Mouse (Mus musculus) CH12.LX (cell line): ENCODE results near the gene Lhx4. TPM values are rescaled to one million over a fixed set of nuclear protein-coding genes. Genes with fewer than 3 reads are reported as not detected.

ENCODE experiments used
- DNase-seq: peaks from one replicate; pipeline ENCODE4 v3.0.0-alpha.2; 2013; ENCODE audit errors: extremely low read depth
- H3K27ac ChIP-seq: 2 replicates; pipeline ENCODE4 v1.5.1; 2012; ENCODE audit warnings: low read depth, mild to moderate bottlenecking, control low read depth, moderate library complexity; ENCODE audit not compliant: insufficient read depth
- H3K27me3 ChIP-seq: replicated peaks from 2 replicates; pipeline ENCODE3; 2012; ENCODE audit warnings: inconsistent platforms
- H3K36me3 ChIP-seq, 2 experiments: replicated peaks in 1 of 2; 2 replicates each; pipeline versions ENCODE3 to v1.6.1; 2012; ENCODE audit warnings: inconsistent platforms in 1 of 2, low read length in 1 of 2, mild to moderate bottlenecking in 1 of 2, mixed read lengths in 1 of 2, moderate library complexity in 1 of 2; ENCODE audit not compliant: control insufficient read depth in 1 of 2, insufficient read depth in 1 of 2
- H3K4me1 ChIP-seq, 2 experiments: 2 replicates each; pipeline ENCODE4 v1.6.1; 2012; ENCODE audit warnings: inconsistent platforms in 1 of 2, moderate library complexity in 1 of 2; ENCODE audit not compliant: insufficient read depth in 2 of 2, control insufficient read depth in 1 of 2
- H3K4me2 ChIP-seq: 2 replicates; pipeline ENCODE4 v1.6.1; 2012; ENCODE audit warnings: low read depth, mild to moderate bottlenecking, control low read depth; ENCODE audit not compliant: poor library complexity, insufficient read depth, severe bottlenecking
- H3K4me3 ChIP-seq, 3 experiments: fragments of 150-350 bp in 1 of 3; sonication (generic) in 1 of 3; replicated peaks in 1 of 3; 2 replicates each; pipeline versions ENCODE3 to v1.5.1; 2011 to 2012; ENCODE audit warnings: low read depth in 2 of 3, low read length in 2 of 3, mild to moderate bottlenecking in 2 of 3, moderate library complexity in 2 of 3, control low read depth in 1 of 3, improper control_type of control experiment in 1 of 3, inconsistent platforms in 1 of 3, mixed read lengths in 1 of 3; ENCODE audit not compliant: poor library complexity in 1 of 3
- H3K79me2 ChIP-seq: replicated peaks from 2 replicates; pipeline ENCODE4 v1.6.1; 2012; ENCODE audit warnings: mild to moderate bottlenecking, moderate library complexity; ENCODE audit not compliant: control insufficient read depth, poor library complexity, insufficient read depth, severe bottlenecking; ENCODE audit errors: extremely low read depth
- H3K9ac ChIP-seq: 2 replicates; pipeline ENCODE4 v1.6.1; 2012; ENCODE audit warnings: low read depth, mild to moderate bottlenecking, control low read depth, moderate library complexity; ENCODE audit not compliant: insufficient read depth
- H3K9me3 ChIP-seq: replicated peaks from 2 replicates; pipeline ENCODE3; 2012; ENCODE audit warnings: low read length, inconsistent platforms, mixed read lengths
- BHLHE40 ChIP-seq: IDR thresholded peaks from 2 replicates; pipeline ENCODE4 v1.6.1; 2011; ENCODE audit warnings: mild to moderate bottlenecking, low read depth, low read length, improper control_type of control experiment
- CTCF ChIP-seq, 2 experiments: IDR thresholded peaks in 1 of 2; conservative IDR thresholded peaks in 1 of 2; 2 replicates each; pipeline ENCODE4 v1.5.1; 2011 to 2012; ENCODE audit warnings: low read depth in 2 of 2, low read length in 2 of 2, improper control_type of control experiment in 1 of 2, inconsistent platforms in 1 of 2, mild to moderate bottlenecking in 1 of 2, moderate library complexity in 1 of 2
- ELF1 ChIP-seq: IDR thresholded peaks from 2 replicates; pipeline ENCODE4 v1.6.1; 2014; ENCODE audit warnings: low read depth, mild to moderate bottlenecking, inconsistent platforms, low read length, improper control_type of control experiment
- EP300 ChIP-seq: IDR thresholded peaks from 2 replicates; pipeline ENCODE4 v1.6.1; 2011; ENCODE audit warnings: low read length, improper control_type of control experiment
- ETS1 ChIP-seq: conservative IDR thresholded peaks from 2 replicates; pipeline ENCODE4 v1.6.1; 2012; ENCODE audit warnings: low read depth, mild to moderate bottlenecking, inconsistent platforms, low read length, improper control_type of control experiment, moderate library complexity
- GABPA ChIP-seq: IDR thresholded peaks from 2 replicates; pipeline ENCODE4 v1.6.1; 2012; ENCODE audit warnings: low read depth, low read length, improper control_type of control experiment, inconsistent platforms; ENCODE audit not compliant: insufficient replicate concordance
- HCFC1 ChIP-seq: IDR thresholded peaks from 2 replicates; pipeline ENCODE4 v1.6.1; 2012; ENCODE audit warnings: low read depth, mild to moderate bottlenecking, inconsistent platforms, low read length, improper control_type of control experiment
- IRF4 ChIP-seq: IDR thresholded peaks from 2 replicates; pipeline ENCODE4 v1.6.1; 2014; ENCODE audit warnings: low read depth, mild to moderate bottlenecking, inconsistent platforms, low read length, improper control_type of control experiment
- JUN ChIP-seq: IDR thresholded peaks from 2 replicates; pipeline ENCODE4 v1.6.1; 2011; ENCODE audit warnings: low read depth, mild to moderate bottlenecking, low read length, improper control_type of control experiment, moderate library complexity; ENCODE audit not compliant: insufficient read depth
- JUND ChIP-seq: conservative IDR thresholded peaks from 2 replicates; pipeline ENCODE4 v1.6.1; 2011; ENCODE audit warnings: low read depth, low read length, improper control_type of control experiment
- KAT2A ChIP-seq: IDR thresholded peaks from 2 replicates; pipeline ENCODE4 v1.6.1; 2012; ENCODE audit warnings: low read length, improper control_type of control experiment, inconsistent platforms; ENCODE audit not compliant: insufficient replicate concordance
- MXI1 ChIP-seq: IDR thresholded peaks from 2 replicates; pipeline ENCODE4 v1.6.1; 2011; ENCODE audit warnings: mild to moderate bottlenecking, low read depth, low read length, improper control_type of control experiment
- MYC ChIP-seq: IDR thresholded peaks from 2 replicates; pipeline ENCODE4 v1.6.1; 2011; ENCODE audit warnings: low read depth, mild to moderate bottlenecking, improper control_type of control experiment, low read length
- PAX5 ChIP-seq: IDR thresholded peaks from 2 replicates; pipeline ENCODE4 v1.6.1; 2012; ENCODE audit warnings: low read length, inconsistent platforms, mixed read lengths
- POLR2A ChIP-seq: IDR thresholded peaks from 2 replicates; pipeline ENCODE4 v1.6.1; 2011; ENCODE audit warnings: low read depth, mild to moderate bottlenecking, improper control_type of control experiment, low read length
- POLR2AphosphoS2 ChIP-seq: IDR thresholded peaks from 2 replicates; pipeline ENCODE4 v1.6.1; 2011; ENCODE audit warnings: low read depth, low read length, improper control_type of control experiment
- RCOR1 ChIP-seq: conservative IDR thresholded peaks from 2 replicates; pipeline ENCODE4 v1.6.1; 2012; ENCODE audit warnings: low read depth, mild to moderate bottlenecking, inconsistent platforms, low read length, improper control_type of control experiment
- SIN3A ChIP-seq: IDR thresholded peaks from 2 replicates; pipeline ENCODE4 v1.6.1; 2012; ENCODE audit warnings: low read length, improper control_type of control experiment, inconsistent platforms
- SMC3 ChIP-seq: IDR thresholded peaks from 2 replicates; pipeline ENCODE4 v1.6.1; 2011; ENCODE audit warnings: low read depth, low read length, improper control_type of control experiment
- TBP ChIP-seq: conservative IDR thresholded peaks from 2 replicates; pipeline ENCODE4 v1.6.1; 2011; ENCODE audit warnings: low read depth, low read length, improper control_type of control experiment
- TCF12 ChIP-seq: IDR thresholded peaks from 2 replicates; pipeline ENCODE4 v1.6.1; 2014; ENCODE audit warnings: low read depth, mild to moderate bottlenecking, inconsistent platforms, low read length, improper control_type of control experiment
- UBTF ChIP-seq: IDR thresholded peaks from 2 replicates; pipeline ENCODE4 v1.6.1; 2012; ENCODE audit warnings: low read depth, mild to moderate bottlenecking, inconsistent platforms, low read length, improper control_type of control experiment, moderate library complexity
- USF1 ChIP-seq: IDR thresholded peaks from 2 replicates; pipeline ENCODE4 v1.6.1; 2014; ENCODE audit warnings: low read depth, mild to moderate bottlenecking, inconsistent platforms, low read length, improper control_type of control experiment
- USF2 ChIP-seq: conservative IDR thresholded peaks from 2 replicates; pipeline ENCODE4 v1.6.1; 2011; ENCODE audit warnings: low read depth, low read length, improper control_type of control experiment
- ZC3H11A ChIP-seq: IDR thresholded peaks from 2 replicates; pipeline ENCODE4 v1.6.1; 2012; ENCODE audit warnings: low read depth, mild to moderate bottlenecking, inconsistent platforms, low read length, improper control_type of control experiment
- ZKSCAN1 ChIP-seq: IDR thresholded peaks from 2 replicates; pipeline ENCODE4 v1.6.1; 2012; ENCODE audit warnings: low read depth, inconsistent platforms, low read length, improper control_type of control experiment, borderline replicate concordance
- ZMIZ1 ChIP-seq: IDR thresholded peaks from 2 replicates; pipeline ENCODE4 v1.6.1; 2012; ENCODE audit warnings: low read depth, mild to moderate bottlenecking, inconsistent platforms, low read length, improper control_type of control experiment
- dilution Hi-C: fragments of 300-500 bp; cut with MboI; formaldehyde crosslinking; loops from 2 replicates; pipeline ENCODE4 v1.14.3; 2020; ENCODE audit warnings: low sequenced_read_pairs; ENCODE audit not compliant: extremely low pct_unique_long_range_greater_than_20kb, extremely low pct_ligation_motif_present
- in situ Hi-C: fragments of 300-500 bp; cut with MboI; formaldehyde crosslinking; loops from 3 replicates; pipeline ENCODE4 v1.14.3; 2019; ENCODE audit warnings: low sequenced_read_pairs, low pct_ligation_motif_present, low pct_unique_long_range_greater_than_20kb, mixed read lengths
- polyA plus RNA-seq: library from polyadenylated mRNA; unstranded; fragments of >175 nt; gene quantifications from 2 replicates; pipeline ENCODE4 v1.2.1, GENCODE M21; 2012; ENCODE audit warnings: low read depth; ENCODE audit not compliant: insufficient read length
- total RNA-seq, 2 experiments: library from RNA; depleted of rRNA; stranded (reverse); fragments of 300-350 nt in 1 of 2; fragments of >200 nt in 1 of 2; gene quantifications; 2 replicates each; pipeline ENCODE4 v1.2.3; 2012 to 2014

The Lhx4 gene
- total and polyA plus RNA-seq, 3 experiments, result not detected

DNA sequence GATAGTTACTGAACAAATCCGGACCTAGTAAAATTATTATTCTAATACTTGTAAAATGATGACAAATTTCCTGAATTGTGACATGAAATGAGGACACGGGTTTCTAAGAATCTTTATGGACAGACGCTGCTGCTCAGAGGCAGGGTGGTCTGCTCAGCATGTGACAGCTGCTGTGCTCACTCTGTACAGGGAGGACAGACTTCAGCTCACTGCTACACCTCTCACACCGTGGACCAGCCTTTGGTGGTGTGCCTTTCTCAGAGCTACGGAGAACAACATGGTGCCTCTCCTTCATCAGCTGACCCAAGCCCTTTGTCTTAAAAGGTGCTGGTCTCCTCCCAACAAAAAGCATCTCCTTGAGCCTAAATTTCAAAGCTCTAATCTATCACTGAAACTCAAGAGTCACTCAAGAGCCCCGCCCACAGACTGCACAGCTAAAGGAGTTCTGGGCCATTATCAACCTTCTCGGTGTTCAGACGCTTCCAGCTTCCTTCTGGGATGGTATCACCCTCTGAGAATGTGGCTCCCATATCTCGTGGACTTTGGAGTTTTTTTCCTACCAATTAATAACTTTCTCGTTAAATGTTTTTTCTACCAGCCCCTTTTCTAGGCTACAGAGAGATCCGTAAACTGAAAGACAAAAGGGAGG lies 45.4 kb upstream of the Lhx4 start:
- H3K36me3 ChIP-seq, result peaks cover 3 to 66% of the 10 kb centered on the region in 2 experiments
- dilution Hi-C loops (no loop called here), in situ Hi-C loops (no loop called here)
- H3K9ac ChIP-seq, result no peak overlapping the region
- no peak for DNase-seq
- H3K4me2 ChIP-seq, result no peak overlapping the region
- no peak overlapping the region for H3K4me3 ChIP-seq
- no peaks in the 10 kb centered on the region for H3K27me3 ChIP-seq
- peaks cover 5% of the 10 kb centered on the region for H3K9me3 ChIP-seq
- H3K4me1 ChIP-seq, result no peaks in the 10 kb centered on the region
- no peaks in the 10 kb centered on the region for H3K79me2 ChIP-seq
- no peak overlapping the region for H3K27ac ChIP-seq
- no peak for TF ChIP-seq UBTF
- no peak for TF ChIP-seq ZMIZ1
- TF ChIP-seq HCFC1, result no peak
- TF ChIP-seq KAT2A, result no peak
- TF ChIP-seq ETS1, result no peak
- no peak for TF ChIP-seq MXI1
- TF ChIP-seq SMC3, result no peak
- no peak for TF ChIP-seq CTCF (conservative IDR thresholded peaks at IDR 0.05 in 1 of 2, IDR thresholded peaks at IDR 0.05 in 1 of 2; ENCODE audit: low read depth in 2 of 2, low read length in 2 of 2)
- no peak for TF ChIP-seq TCF12
- no peak for TF ChIP-seq MYC
- no peak for TF ChIP-seq USF1
- TF ChIP-seq ZKSCAN1, result no peak
- TF ChIP-seq TBP, result no peak
- TF ChIP-seq ELF1, result no peak
- TF ChIP-seq EP300, result no peak
- no peak for TF ChIP-seq GABPA
- TF ChIP-seq RCOR1, result no peak
- no peak for TF ChIP-seq USF2

GRCm38 (mm10) chr1:155795791-155796233 lies 44.3 kb upstream of the Lhx4 start:
- no peak for DNase-seq
- in situ Hi-C loops, result no loop called here
- dilution Hi-C loops, result no loop called here

More at GRCm38 (mm10) chr1:155795791-155796233, 44.3 kb upstream of the Lhx4 start:
- Histone ChIP-seq H3K79me2 (no peaks in the 10 kb centered on the region), H3K4me3 (no peak overlapping the region), H3K4me2 (no peak overlapping the region), H3K9ac (no peak overlapping the region), H3K9me3 (peaks cover 5% of the 10 kb centered on the region), H3K4me1 (no peaks in the 10 kb centered on the region), H3K27ac (no peak overlapping the region), H3K27me3 (no peaks in the 10 kb centered on the region), H3K36me3 (peaks cover 5 to 64% of the 10 kb centered on the region in 2 experiments)
- TF ChIP-seq POLR2AphosphoS2, result no peak
- TF ChIP-seq ELF1, result no peak
- TF ChIP-seq KAT2A, result no peak
- TF ChIP-seq ZKSCAN1, result no peak
- no peak for TF ChIP-seq PAX5
- no peak for TF ChIP-seq POLR2A
- TF ChIP-seq IRF4, result no peak
- TF ChIP-seq HCFC1, result no peak
- no peak for TF ChIP-seq SIN3A
- no peak for TF ChIP-seq TCF12
- no peak for TF ChIP-seq BHLHE40
- no peak for TF ChIP-seq SMC3
- TF ChIP-seq ZC3H11A, result no peak
- no peak for TF ChIP-seq JUND
- TF ChIP-seq JUN, result no peak
- no peak for TF ChIP-seq RCOR1
